Mouse (Mus musculus) neural tube, embryonic 14.5 days (tissue): ENCODE data around the gene Spin2d. TPM values are rescaled to one million over a fixed set of nuclear protein-coding genes. Genes with fewer than 3 reads are reported as not detected.
A peak's percentile ranks its signal among the peaks of the same experiment; 100 is the strongest.
"Not testable (repeated sequence)": the region's sequence is repeated elsewhere in the genome, so short reads cannot be mapped to it uniquely, and the experiment has no call there.

Experiments used
- ATAC-seq: fragments of 200-750 bp; cut with Nextera tagmentation; 2 replicates; pipeline ENCODE4 v1.8.0; 2017; ENCODE audit warnings: low read depth, mild to moderate bottlenecking, moderate TSS enrichment, moderate library complexity
- H3K27ac ChIP-seq: fragments of 300-500 bp; sonication (generic); 2 replicates; pipeline ENCODE4 v1.5.1; 2014; ENCODE audit warnings: low read depth, mild to moderate bottlenecking, control low read depth, low read length, moderate library complexity, mixed read lengths
- H3K27me3 ChIP-seq: fragments of 300-500 bp; sonication (generic); 2 replicates; pipeline ENCODE4 v1.6.1; 2014; ENCODE audit warnings: low read length; ENCODE audit not compliant: control insufficient read depth, insufficient read depth
- H3K36me3 ChIP-seq: fragments of 300-500 bp; sonication (generic); 2 replicates; pipeline ENCODE4 v1.6.1; 2014; ENCODE audit warnings: low read length, mixed read lengths; ENCODE audit not compliant: control insufficient read depth, insufficient read depth
- H3K4me1 ChIP-seq: fragments of 300-500 bp; sonication (generic); 2 replicates; pipeline ENCODE4 v1.6.1; 2014; ENCODE audit warnings: low read length; ENCODE audit not compliant: control insufficient read depth, insufficient read depth
- H3K4me2 ChIP-seq: fragments of 300-500 bp; sonication (generic); 2 replicates; pipeline ENCODE4 v1.6.1; 2014; ENCODE audit warnings: mild to moderate bottlenecking, low read depth, low read length, control low read depth
- H3K4me3 ChIP-seq: fragments of 300-500 bp; sonication (generic); 2 replicates; pipeline ENCODE4 v1.5.1; 2014; ENCODE audit warnings: low read depth, low read length, control low read depth, mixed read lengths
- H3K9ac ChIP-seq: fragments of 300-500 bp; sonication (generic); replicated peaks from 2 replicates; pipeline ENCODE4 v1.6.1; 2014; ENCODE audit warnings: low read depth, mild to moderate bottlenecking, control low read depth, low read length, mixed read lengths
- H3K9me3 ChIP-seq: fragments of 300-500 bp; sonication (generic); 2 replicates; pipeline ENCODE4 v1.6.1; 2016; ENCODE audit warnings: low read length; ENCODE audit not compliant: control insufficient read depth
- WGBS: fragments of 180-500 bp; shearing (Covaris S2); extraction: QIAGEN DNeasy Blood & Tissue Kit; methylation state at CpG from one replicate; pipeline ENCODE4 v1.1.7; 2014; 5-methylcytosine and 5-hydroxymethylcytosine counted together
- polyA plus RNA-seq: library from polyadenylated mRNA; unstranded; fragments of >200 nt; fragmentation: Nextera tagmentation; extraction: Ambion mirVana; gene quantifications from 2 replicates; pipeline ENCODE4 v1.2.1, GENCODE M21; 2014

Spin2d gene
- polyA plus RNA-seq, result not detected in 2 replicates

GRCm38 (mm10) chrX:73176889-73177288 is at the start of gene Spin2d:
Spin2d (minus strand) TSS chrX:73176989.
- not testable (repeated sequence) for H3K4me1 ChIP-seq, H3K9ac ChIP-seq, ATAC-seq, H3K27ac ChIP-seq, H3K4me2 ChIP-seq, H3K27me3 ChIP-seq, H3K9me3 ChIP-seq, H3K4me3 ChIP-seq, H3K36me3 ChIP-seq
- WGBS, result 84% methylated on average over 5 of the region's 15 CpGs

- 64% methylated on average over 1 of the region's 1 CpGs for WGBS
Observed at GRCm38 (mm10) chrX:73225365-73225764, 48.6 kb upstream of the Spin2d start.

GRCm38 (mm10) chrX:73213819-73214564 is 37.2 kb upstream of the Spin2d start, which contains the start of gene Xlr4b:
Xlr4b (plus strand) TSS chrX:73214333.
- not testable (repeated sequence) for H3K9ac ChIP-seq, H3K36me3 ChIP-seq, H3K9me3 ChIP-seq, ATAC-seq, H3K27me3 ChIP-seq, H3K4me1 ChIP-seq, H3K4me2 ChIP-seq, H3K4me3 ChIP-seq, H3K27ac ChIP-seq
- 81% methylated on average over 9 of the region's 19 CpGs for WGBS

More at GRCm38 (mm10) chrX:73225365-73225764, 48.6 kb upstream of the Spin2d start:
- Histone ChIP-seq H3K9ac (no peak overlapping the region), H3K27me3 (peaks cover 3% of the 10 kb centered on the region; the same call in 1 of the 2 replicates), H3K27ac (no peak overlapping the region), H3K4me1 (no peaks in the 10 kb centered on the region), H3K36me3 (no peaks in the 10 kb centered on the region), H3K4me3 (no peak overlapping the region), H3K9me3 (no peaks in the 10 kb centered on the region), H3K4me2 (no peak overlapping the region)
- ATAC-seq, result no peak

GRCm38 (mm10) chrX:73191934-73192333 is 15.1 kb upstream of the Spin2d start, which contains the start of gene Xlr3b:
Xlr3b (plus strand) TSS chrX:73192207.
- ATAC-seq, result peak; percentile 70
- WGBS, result 72% methylated on average over 9 of the region's 12 CpGs
- H3K36me3 ChIP-seq, result not testable (repeated sequence)

GRCm38 (mm10) chrX:73149350-73149749 is 27.4 kb downstream of the Spin2d start, which contains the start of gene DXBay18:
DXBay18 (minus strand) TSS chrX:73149450.
- not testable (repeated sequence) for ATAC-seq
- no CpG with 5 or more reads among the region's 7 CpGs for WGBS

More at GRCm38 (mm10) chrX:73191934-73192333, 15.1 kb upstream of the Spin2d start, which contains the start of gene Xlr3b:
- H3K4me1 ChIP-seq, H3K4me2 ChIP-seq, H3K27ac ChIP-seq, H3K9ac ChIP-seq, H3K27me3 ChIP-seq, H3K4me3 ChIP-seq, H3K9me3 ChIP-seq: not testable (repeated sequence)

GRCm38 (mm10) chrX:73148496-73148895 is 28.3 kb downstream of the Spin2d start, which contains the start of gene Xlr5b:
Xlr5b (plus strand) TSS chrX:73148796.
- H3K36me3 ChIP-seq, H3K27me3 ChIP-seq, ATAC-seq, H3K27ac ChIP-seq, H3K4me2 ChIP-seq, H3K4me1 ChIP-seq, H3K9me3 ChIP-seq, H3K4me3 ChIP-seq, H3K9ac ChIP-seq: not testable (repeated sequence)
- no CpG with 5 or more reads among the region's 20 CpGs for WGBS

More at GRCm38 (mm10) chrX:73149350-73149749, 27.4 kb downstream of the Spin2d start, which contains the start of gene DXBay18:
- not testable (repeated sequence) for H3K4me2 ChIP-seq, H3K9me3 ChIP-seq, H3K27me3 ChIP-seq, H3K4me3 ChIP-seq, H3K4me1 ChIP-seq, H3K36me3 ChIP-seq, H3K9ac ChIP-seq, H3K27ac ChIP-seq

- H3K4me1 ChIP-seq, H3K9ac ChIP-seq, H3K9me3 ChIP-seq, H3K27me3 ChIP-seq, H3K36me3 ChIP-seq, H3K27ac ChIP-seq, H3K4me2 ChIP-seq, H3K4me3 ChIP-seq: not testable (repeated sequence)
- ATAC-seq, result peak; percentile 77
- WGBS, result no CpG with 5 or more reads among the region's 7 CpGs
Observed at GRCm38 (mm10) chrX:73143218-73143618, 33.6 kb downstream of the Spin2d start.

Other genes starting within 250 kb of the Spin2d start
- 0.45 and 0.83 TPM in 2 replicates for gene Zfp185, start 189.7 kb downstream of the Spin2d start, polyA plus RNA-seq
- 0.12 and 0.19 TPM in 2 replicates for gene Pnma5, start 139.9 kb downstream of the Spin2d start, polyA plus RNA-seq
- gene Pnma3, start 112.2 kb downstream of the Spin2d start, polyA plus RNA-seq, result 2.2 and 4.6 TPM in 2 replicates
- 0.33 TPM in 1 of 2 replicates, not detected in the other for gene Xlr4a, start 94.5 kb downstream of the Spin2d start, polyA plus RNA-seq
- gene Xlr3a, start 79.9 kb downstream of the Spin2d start, polyA plus RNA-seq, result 2.7 and 6.0 TPM in 2 replicates
- 0.70 TPM in 1 of 2 replicates, not detected in the other for gene Gm14685, start 59.9 kb downstream of the Spin2d start, polyA plus RNA-seq
- gene Xlr5b, start 28.2 kb downstream of the Spin2d start, polyA plus RNA-seq, result not detected in 2 replicates
- 0.52 TPM in 1 of 2 replicates, not detected in the other for gene DXBay18, start 27.5 kb downstream of the Spin2d start, polyA plus RNA-seq
- 13.9 and 14.5 TPM in 2 replicates for gene Xlr3b, start 15.2 kb upstream of the Spin2d start, polyA plus RNA-seq
- 0.55 TPM in 1 of 2 replicates, not detected in the other for gene Xlr4b, start 37.3 kb upstream of the Spin2d start, polyA plus RNA-seq
- gene F8a, start 51.3 kb upstream of the Spin2d start, polyA plus RNA-seq, result 32.0 and 34.1 TPM in 2 replicates
- not detected in 2 replicates for gene Xlr4c, start 66.1 kb upstream of the Spin2d start, polyA plus RNA-seq
- gene Xlr3c, start 88.4 kb upstream of the Spin2d start, polyA plus RNA-seq, result 0.73 TPM in 1 of 2 replicates, not detected in the other
- not detected in 2 replicates for gene Xlr5a, start 116.0 kb upstream of the Spin2d start, polyA plus RNA-seq
- gene Xlr5c, start 116.0 kb upstream of the Spin2d start, polyA plus RNA-seq, result not detected in 2 replicates
- not detected in 2 replicates for gene Gm45015, start 159.9 kb upstream of the Spin2d start, polyA plus RNA-seq
- gene Zfp275, start 165.6 kb upstream of the Spin2d start, polyA plus RNA-seq, result 12.9 and 15.3 TPM in 2 replicates
- gene Gm18336, start 221.7 kb upstream of the Spin2d start, polyA plus RNA-seq, result not detected in 2 replicates
- gene Zfp92, start 234.1 kb upstream of the Spin2d start, polyA plus RNA-seq, result 0.94 and 1.3 TPM in 2 replicates